Mouse (Mus musculus) brain, embryonic 14.5 days (tissue): ENCODE measurements around the gene Cyyr1.

ENCODE experiments used
- CTCF ChIP-seq: fragments of 200-500 bp; IDR thresholded peaks from 2 replicates; pipeline ENCODE4 v1.5.1; 2012; ENCODE audit warnings: inconsistent platforms, mild to moderate bottlenecking, moderate library complexity, borderline replicate concordance; ENCODE audit not compliant: insufficient read depth, insufficient read length; ENCODE audit errors: extremely low read depth
- POLR2A ChIP-seq: fragments of 200-500 bp; IDR thresholded peaks from 2 replicates; pipeline ENCODE4 v1.6.1; 2012; ENCODE audit warnings: mild to moderate bottlenecking, inconsistent platforms, borderline replicate concordance; ENCODE audit not compliant: poor library complexity, insufficient read depth, insufficient read length, severe bottlenecking; ENCODE audit errors: extremely low read depth

DNA sequence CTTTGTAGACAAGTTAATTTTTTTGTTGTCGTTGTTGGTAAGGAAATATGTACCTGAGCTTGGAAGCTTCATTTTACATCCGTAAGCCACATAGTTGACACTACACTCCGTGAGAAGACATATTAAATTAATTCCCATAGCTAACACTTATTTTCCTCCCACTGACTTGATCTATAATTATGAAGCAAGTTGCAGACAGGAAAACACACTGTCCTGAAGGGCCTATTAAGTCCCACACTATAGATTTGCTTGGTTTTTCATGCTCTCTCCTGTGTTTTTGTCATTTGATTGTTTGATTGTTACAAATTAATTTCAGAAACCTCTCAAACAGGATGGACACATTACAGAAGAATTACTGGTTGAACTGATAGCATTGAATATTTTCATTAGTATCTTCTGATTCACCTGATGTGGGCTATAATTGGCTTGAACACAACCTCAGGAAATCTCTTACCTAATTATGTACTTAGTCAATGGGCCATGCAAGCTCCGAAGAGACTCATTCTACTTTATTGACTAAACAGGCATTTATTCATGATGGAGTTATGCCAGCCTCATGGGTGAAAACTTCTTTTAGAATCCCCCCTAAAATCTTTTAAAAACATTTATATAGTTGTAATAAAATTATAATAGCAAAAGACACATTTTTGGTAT, 34.5 kb upstream of the Cyyr1 start:
- TF ChIP-seq CTCF (no peak), POLR2A (no peak)
